Mouse (Mus musculus): ENCODE measurements around the gene Olfr690.
"Not testable (repeated sequence)": the region's sequence is repeated elsewhere in the genome, so short reads cannot be mapped to it uniquely, and the experiment has no call there.

The Olfr690 gene

GRCm38 (mm10) chr7:105334004-105334403, at the start of gene Olfr690:
Gene Olfr690 (minus strand): TSS chr7:105334104.
- no peak for DNase-seq (ENCODE audit: extremely low read depth, insufficient read length, low spot score)

- DNase-seq (ENCODE audit: extremely low read depth, insufficient read length, low spot score): no peak
Observed at GRCm38 (mm10) chr7:105380329-105380728, 46.4 kb upstream of the Olfr690 start.

GRCm38 (mm10) chr7:105374866-105375265, 41.0 kb upstream of the Olfr690 start, which contains the start of gene Gm5901:
Gene Gm5901 (plus strand): TSS chr7:105375038.
- DNase-seq (ENCODE audit: extremely low read depth, insufficient read length, low spot score): no peak

- DNase-seq (ENCODE audit: extremely low read depth, insufficient read length, low spot score): no peak
Observed at GRCm38 (mm10) chr7:105373976-105374375, 40.1 kb upstream of the Olfr690 start.

GRCm38 (mm10) chr7:105373509-105373908, 39.6 kb upstream of the Olfr690 start:
- DNase-seq (ENCODE audit: extremely low read depth, insufficient read length, low spot score): no peak

- no peak for DNase-seq (ENCODE audit: extremely low read depth, insufficient read length, low spot score)
Observed at GRCm38 (mm10) chr7:105372912-105373311, 39.0 kb upstream of the Olfr690 start.

- DNase-seq (ENCODE audit: extremely low read depth, insufficient read length, low spot score): no peak
Observed at GRCm38 (mm10) chr7:105368521-105368920, 34.6 kb upstream of the Olfr690 start.

- no peak for DNase-seq (ENCODE audit: extremely low read depth, insufficient read length, low spot score)
Observed at GRCm38 (mm10) chr7:105367930-105368329, 34.0 kb upstream of the Olfr690 start, which contains the start of gene Olfr692. Gene Olfr692 (plus strand): TSS chr7:105368230.

GRCm38 (mm10) chr7:105367268-105367667, 33.4 kb upstream of the Olfr690 start:
- DNase-seq (ENCODE audit: extremely low read depth, insufficient read length, low spot score): no peak

- DNase-seq (ENCODE audit: extremely low read depth, insufficient read length, low spot score): no peak
Observed at GRCm38 (mm10) chr7:105361713-105362112, 27.8 kb upstream of the Olfr690 start.

- DNase-seq (ENCODE audit: extremely low read depth, insufficient read length, low spot score): not testable (repeated sequence)
Observed at GRCm38 (mm10) chr7:105356487-105356886, 22.6 kb upstream of the Olfr690 start.

GRCm38 (mm10) chr7:105356064-105356463, 22.2 kb upstream of the Olfr690 start:
- not testable (repeated sequence) for DNase-seq (ENCODE audit: extremely low read depth, insufficient read length, low spot score)

GRCm38 (mm10) chr7:105342752-105343151, 8.8 kb upstream of the Olfr690 start:
- no peak for DNase-seq (ENCODE audit: extremely low read depth, insufficient read length, low spot score)

- no peak for DNase-seq (ENCODE audit: extremely low read depth, insufficient read length, low spot score)
Observed at GRCm38 (mm10) chr7:105342170-105342569, 8.3 kb upstream of the Olfr690 start, which contains the start of gene Olfr691. Gene Olfr691 (minus strand): TSS chr7:105342270.

GRCm38 (mm10) chr7:105325302-105325701, 8.6 kb downstream of the Olfr690 start:
- no peak for DNase-seq (ENCODE audit: extremely low read depth, insufficient read length, low spot score)

GRCm38 (mm10) chr7:105310865-105311264, 23.0 kb downstream of the Olfr690 start, which contains the start of gene Olfr689:
Gene Olfr689 (plus strand): TSS chr7:105311165.
- DNase-seq (ENCODE audit: extremely low read depth, insufficient read length, low spot score): no peak

GRCm38 (mm10) chr7:105290051-105290450, 43.9 kb downstream of the Olfr690 start:
- peak; percentile 67 for DNase-seq (ENCODE audit: extremely low read depth, insufficient read length, low spot score)

- DNase-seq (ENCODE audit: extremely low read depth, insufficient read length, low spot score): no peak
Observed at GRCm38 (mm10) chr7:105287795-105288194, 46.1 kb downstream of the Olfr690 start, which contains the start of gene Olfr688. Gene Olfr688 (plus strand): TSS chr7:105288095.
